Mouse (Mus musculus): ENCODE data around the gene Catsper4. TPM values are rescaled to one million over a fixed set of nuclear protein-coding genes. Genes with fewer than 3 reads are reported as not detected.

The Catsper4 gene
- polyA plus RNA-seq, 1 experiment from 2014 or later = 0.12 TPM

DNA sequence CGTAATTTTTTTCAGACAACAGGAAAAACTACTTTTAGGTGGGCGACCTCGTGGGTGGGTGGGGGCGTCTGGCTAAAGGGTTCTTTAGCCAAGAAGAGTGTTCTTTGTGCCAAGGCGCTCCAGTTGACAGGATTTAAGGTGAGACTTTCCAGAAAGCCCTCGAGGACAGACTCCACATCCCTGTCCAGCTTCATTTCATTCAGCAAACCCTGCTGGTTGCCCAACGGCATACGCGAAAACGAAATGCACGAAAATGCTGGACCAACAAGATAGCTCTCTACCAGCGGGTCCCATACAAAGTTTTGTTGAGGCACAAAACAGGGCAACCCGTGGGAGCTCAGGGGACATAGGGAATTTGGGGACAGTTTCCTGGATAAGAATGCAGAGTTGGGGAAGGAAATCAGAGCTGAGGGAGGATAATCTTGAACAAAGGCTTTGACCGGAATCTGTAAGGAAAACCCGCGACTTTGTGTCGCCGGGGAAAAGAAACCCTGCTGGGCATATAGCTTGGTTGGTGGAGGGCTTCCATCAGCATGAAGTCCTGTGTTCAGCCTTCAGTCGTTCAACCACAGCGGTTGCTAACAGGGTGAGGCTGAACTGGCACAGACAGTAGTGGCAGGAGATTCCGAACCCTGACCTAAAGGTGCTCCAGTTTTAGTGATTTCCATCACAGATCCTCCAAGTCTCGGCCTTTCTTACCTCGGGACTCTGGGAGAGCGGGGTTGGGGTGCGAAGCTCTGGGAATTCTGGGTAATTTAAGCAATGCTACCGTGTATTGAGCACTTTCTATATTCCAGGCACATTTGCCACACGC lies 23.1 kb upstream of the Catsper4 start:
- Histone ChIP-seq H3K4me2 (peak overlapping the region; percentile 94), H3K36me3 (ENCODE audit: insufficient read depth) (no peaks in the 10 kb centered on the region), H3K27me3 (ENCODE audit: insufficient read depth, low read length) (peaks cover 63% of the 10 kb centered on the region), H3K4me3 (ENCODE audit: low read depth, low read length) (peak overlapping the region; percentile 48), H3K4me1 (ENCODE audit: insufficient read depth) (peaks cover 7% of the 10 kb centered on the region), H3K9ac (peak overlapping the region; percentile 63; the same call in 1 of the 2 replicates), H3K9me3 (ENCODE audit: low read depth, low read length) (no peaks in the 10 kb centered on the region), H3K27ac (ENCODE audit: low read depth) (no peak overlapping the region)
- TF ChIP-seq CTCF (IDR thresholded peaks at IDR 0.05; ENCODE audit: low read depth) = no peak
- ATAC-seq (ENCODE audit: insufficient read depth) (no peak), DNase-seq (peak; percentile 52)
- 15% methylated on average over 27 of the region's 27 CpGs for WGBS

DNA sequence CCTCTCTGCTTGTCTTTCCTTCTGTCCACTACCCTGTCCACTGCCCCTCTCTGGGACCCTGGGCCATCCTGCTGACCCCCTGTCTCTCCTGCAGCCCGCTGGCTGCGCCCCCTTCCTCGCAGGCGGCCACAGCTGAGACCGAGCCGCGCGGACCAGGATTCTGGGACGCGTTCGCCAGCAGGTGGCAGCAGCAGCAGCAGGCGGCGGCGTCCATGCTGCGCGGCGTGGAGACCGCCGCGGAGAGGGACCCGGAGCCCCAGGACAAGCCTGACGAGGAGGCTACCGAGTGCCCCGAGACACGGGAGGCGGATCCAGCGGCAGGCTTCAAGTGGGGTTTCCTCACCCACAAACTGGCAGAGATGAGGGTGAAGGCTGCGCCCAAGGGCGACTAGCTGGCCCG lies 22.5 kb upstream of the Catsper4 start:
- Histone ChIP-seq H3K4me3 (ENCODE audit: low read depth, low read length) (peak overlapping the region; percentile 48), H3K27me3 (ENCODE audit: insufficient read depth, low read length) (peaks cover 63% of the 10 kb centered on the region), H3K9me3 (ENCODE audit: low read depth, low read length) (no peaks in the 10 kb centered on the region), H3K4me1 (ENCODE audit: insufficient read depth) (peaks cover 10% of the 10 kb centered on the region), H3K9ac (peak overlapping the region; percentile 17), H3K36me3 (ENCODE audit: insufficient read depth) (no peaks in the 10 kb centered on the region), H3K27ac (ENCODE audit: low read depth) (no peak overlapping the region), H3K4me2 (peak overlapping the region; percentile 94)
- ATAC-seq (ENCODE audit: insufficient read depth) = peak; percentile 40
- peak; percentile 89 for DNase-seq
- WGBS = under 1% methylated on average over 30 of the region's 30 CpGs
- TF ChIP-seq CTCF (IDR thresholded peaks at IDR 0.05; ENCODE audit: low read depth) = peak; percentile 83

DNA sequence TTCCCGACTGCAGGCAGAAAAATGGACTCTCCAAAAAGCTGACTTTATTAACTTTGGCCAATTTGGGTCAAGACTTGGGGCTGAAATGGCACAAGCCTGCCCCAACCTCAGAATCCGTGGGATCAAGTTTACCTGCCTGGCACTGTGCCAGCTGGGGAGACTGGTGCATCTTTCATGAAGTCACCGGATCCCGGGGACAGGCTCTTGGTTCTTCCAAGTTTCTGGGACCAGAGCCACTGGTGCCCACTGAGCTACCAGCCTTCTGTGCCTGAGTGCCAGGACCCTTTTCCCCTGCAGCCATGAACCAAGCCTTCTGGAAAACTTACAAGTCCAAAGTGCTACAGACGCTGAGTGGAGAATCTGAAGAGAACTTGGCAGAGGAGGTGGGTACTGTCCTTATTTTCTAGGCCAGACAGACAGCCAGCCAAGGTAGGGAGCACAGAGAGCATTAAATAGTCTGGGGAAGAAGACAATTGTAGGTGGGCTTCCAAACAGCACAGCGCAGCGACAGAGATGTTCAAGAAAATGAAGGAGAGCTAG lies 19.6 kb upstream of the Catsper4 start, which contains the start of gene Gm30191:
Gm30191 (plus strand) TSS at position 217 of the 540 bp plus-strand sequence.
- H3K9ac ChIP-seq = 0 out of 2 replicates have a peak within 1 kb of the TSS, but pooled peaks have one; percentile 1
- H3K36me3 ChIP-seq (ENCODE audit: insufficient read depth) = no peaks in the 10 kb centered on the region
- DNase-seq (no peak), ATAC-seq (ENCODE audit: insufficient read depth) (no peak)
- WGBS = 70% methylated on average over 7 of the region's 7 CpGs
- H3K9me3 ChIP-seq (ENCODE audit: low read depth, low read length) = no peaks in the 10 kb centered on the region
- H3K4me3 ChIP-seq (ENCODE audit: low read depth, low read length) = peak within 1 kb of the TSS; percentile 84
- H3K27me3 ChIP-seq (ENCODE audit: insufficient read depth, low read length) = peaks cover 42% of the 10 kb centered on the region
- H3K4me2 ChIP-seq = peak within 1 kb of the TSS; percentile 93
- no peak for TF ChIP-seq CTCF (IDR thresholded peaks at IDR 0.05; ENCODE audit: low read depth)
- H3K4me1 ChIP-seq (ENCODE audit: insufficient read depth) = peaks cover 14% of the 10 kb centered on the region
- H3K27ac ChIP-seq (ENCODE audit: low read depth) = no peak within 1 kb of the TSS

DNA sequence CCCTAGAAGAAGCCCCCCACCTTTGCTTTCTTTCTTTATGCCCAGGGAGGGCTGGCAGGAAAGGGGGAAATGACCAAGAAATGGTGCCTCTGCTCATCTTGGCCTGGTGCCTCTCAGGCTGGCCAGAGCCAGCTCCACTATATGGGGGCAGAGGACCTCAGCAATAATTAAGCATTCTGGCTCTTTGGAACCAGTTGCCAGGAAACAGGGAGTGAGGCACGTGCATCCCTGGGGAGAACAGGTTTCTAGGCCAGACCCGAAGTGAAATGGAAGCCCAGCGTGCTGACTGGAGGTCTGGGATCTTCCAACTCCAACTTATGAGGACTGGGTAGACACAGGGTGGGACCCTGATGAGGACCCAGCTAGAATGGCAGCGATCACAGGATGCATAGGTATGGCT lies 19.1 kb upstream of the Catsper4 start:
- Histone ChIP-seq H3K4me1 (ENCODE audit: insufficient read depth) (peaks cover 14% of the 10 kb centered on the region), H3K27me3 (ENCODE audit: insufficient read depth, low read length) (peaks cover 36% of the 10 kb centered on the region), H3K9ac (no peak overlapping the region), H3K4me3 (ENCODE audit: low read depth, low read length) (no peak overlapping the region), H3K9me3 (ENCODE audit: low read depth, low read length) (no peaks in the 10 kb centered on the region), H3K4me2 (no peak overlapping the region), H3K27ac (ENCODE audit: low read depth) (no peak overlapping the region), H3K36me3 (ENCODE audit: insufficient read depth) (no peaks in the 10 kb centered on the region)
- TF ChIP-seq CTCF (IDR thresholded peaks at IDR 0.05; ENCODE audit: low read depth) = no peak
- DNase-seq (no peak), ATAC-seq (ENCODE audit: insufficient read depth) (no peak)
- 45% methylated on average over 4 of the region's 4 CpGs for WGBS

DNA sequence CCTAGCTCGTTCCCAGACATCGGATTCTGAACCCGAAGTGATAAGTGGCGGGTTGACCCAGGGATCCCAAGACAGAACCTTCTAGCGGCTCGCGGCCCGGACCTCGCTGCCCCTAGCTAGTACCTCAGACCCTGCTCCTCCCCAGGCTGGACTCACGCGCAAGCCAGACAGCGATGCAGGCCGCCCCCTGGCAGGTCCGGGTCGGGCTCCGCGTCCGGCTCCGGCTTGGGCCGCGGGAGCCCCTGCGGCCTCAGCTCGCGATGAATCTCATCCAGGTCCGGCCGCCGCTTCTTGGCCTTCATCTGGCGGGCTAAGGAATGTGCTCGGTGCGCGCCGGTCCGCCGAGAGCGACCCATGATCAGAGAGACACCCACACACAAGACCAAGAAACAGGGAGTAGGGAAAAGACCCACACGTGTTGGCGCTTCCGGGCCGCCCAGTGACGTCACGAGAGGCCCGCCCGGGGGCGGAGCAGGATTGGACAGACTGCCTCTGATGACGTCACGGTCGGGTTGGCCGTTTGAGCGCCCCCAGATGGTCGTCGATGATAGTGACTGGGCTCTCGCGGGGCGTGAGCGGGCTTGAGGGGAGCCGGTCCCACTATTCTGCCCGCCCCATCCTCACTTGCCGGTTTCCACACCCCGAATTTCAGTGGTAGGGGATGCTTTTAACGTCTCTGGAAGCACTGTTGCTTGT lies 18.1 kb upstream of the Catsper4 start, which contains the start of gene Zfp593:
Zfp593 (minus strand) TSS at position 445 of the 696 bp plus-strand sequence.
- Histone ChIP-seq H3K27me3 (ENCODE audit: insufficient read depth, low read length) (peaks cover 27% of the 10 kb centered on the region), H3K9ac (peak within 1 kb of the TSS; percentile 85), H3K4me1 (ENCODE audit: insufficient read depth) (peaks cover 7% of the 10 kb centered on the region), H3K9me3 (ENCODE audit: low read depth, low read length) (no peaks in the 10 kb centered on the region), H3K27ac (ENCODE audit: low read depth) (no peak within 1 kb of the TSS), H3K36me3 (ENCODE audit: insufficient read depth) (no peaks in the 10 kb centered on the region), H3K4me2 (peak within 1 kb of the TSS; percentile 93), H3K4me3 (ENCODE audit: low read depth, low read length) (peak within 1 kb of the TSS; percentile 84)
- DNase-seq (peak; percentile 97), ATAC-seq (ENCODE audit: insufficient read depth) (peak; percentile 81)
- peak; percentile 85 for TF ChIP-seq CTCF (IDR thresholded peaks at IDR 0.05; ENCODE audit: low read depth)
- under 1% methylated on average over 60 of the region's 60 CpGs for WGBS

DNA sequence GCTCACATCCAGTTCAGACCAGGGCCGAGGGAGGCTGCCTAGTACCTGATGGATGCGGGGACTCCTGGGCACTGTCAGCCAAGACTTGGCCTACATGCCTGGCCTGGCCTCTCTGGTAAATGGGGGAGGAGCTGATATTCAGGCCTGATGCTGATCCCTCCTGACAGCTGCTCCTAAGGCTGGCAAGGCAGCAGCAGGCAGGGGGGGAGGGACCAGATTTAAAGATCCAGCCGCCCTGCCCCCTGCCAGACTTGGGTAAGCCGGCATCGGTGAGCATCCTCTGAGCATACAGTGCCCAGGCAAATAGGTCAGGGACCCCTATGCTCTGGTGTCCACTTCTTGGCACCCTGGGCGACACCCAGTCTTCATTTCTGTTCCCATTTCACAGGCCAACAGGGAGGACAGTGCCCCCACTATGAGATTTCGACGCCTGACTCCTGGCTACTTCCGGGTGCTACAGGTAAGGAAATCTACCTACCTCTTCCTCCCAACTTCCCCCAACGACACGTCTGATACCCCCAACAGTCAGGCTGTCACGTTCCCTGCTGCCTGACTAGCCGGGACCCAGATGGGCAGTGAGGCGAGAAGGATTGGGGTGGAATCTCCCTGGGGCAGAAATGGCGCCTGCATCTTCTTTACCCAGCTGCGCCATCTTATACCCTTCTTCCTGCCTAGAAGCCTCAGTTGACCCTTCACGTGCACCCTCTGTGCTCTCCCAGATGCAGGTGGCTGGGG lies 16.5 kb upstream of the Catsper4 start, which contains the start of gene E130218I03Rik:
E130218I03Rik (plus strand) TSS at position 147 of the 735 bp plus-strand sequence.
- no peaks in the 10 kb centered on the region for H3K36me3 ChIP-seq (ENCODE audit: insufficient read depth)
- ATAC-seq (ENCODE audit: insufficient read depth) (no peak), DNase-seq (no peak)
- H3K4me1 ChIP-seq (ENCODE audit: insufficient read depth) = peaks cover 7% of the 10 kb centered on the region
- H3K4me2 ChIP-seq = peak within 1 kb of the TSS; percentile 93
- H3K27me3 ChIP-seq (ENCODE audit: insufficient read depth, low read length) = peaks cover 14% of the 10 kb centered on the region
- H3K9ac ChIP-seq = no peak within 1 kb of the TSS
- H3K4me3 ChIP-seq (ENCODE audit: low read depth, low read length) = peak within 1 kb of the TSS; percentile 84
- no peak within 1 kb of the TSS for H3K27ac ChIP-seq (ENCODE audit: low read depth)
- no peak for TF ChIP-seq CTCF (IDR thresholded peaks at IDR 0.05; ENCODE audit: low read depth)
- 89% methylated on average over 17 of the region's 17 CpGs for WGBS
- no peaks in the 10 kb centered on the region for H3K9me3 ChIP-seq (ENCODE audit: low read depth, low read length)

Measured in lung, embryonic 14.5 days (tissue).